Mouse (Mus musculus) forebrain, embryonic 11.5 days (tissue): ENCODE data around the gene Cplane1. TPM values are rescaled to one million over a fixed set of nuclear protein-coding genes. Genes with fewer than 3 reads are reported as not detected.

Experiments used
- ATAC-seq: fragments of 200-750 bp; cut with Nextera tagmentation; replicated peaks from 2 replicates; pipeline ENCODE4 v1.8.0; 2017; ENCODE audit warnings: moderate TSS enrichment; ENCODE audit not compliant: low FRiP score
- DNase-seq: peaks from one replicate; pipeline ENCODE4 v3.0.0-alpha.2; 2017; ENCODE audit warnings: low spot score
- H3K27ac ChIP-seq: fragments of 300-500 bp; sonication (generic); 2 replicates; pipeline ENCODE4 v1.5.1; 2014; ENCODE audit warnings: low read depth, low read length
- H3K27me3 ChIP-seq: fragments of 300-500 bp; sonication (generic); 2 replicates; pipeline ENCODE4 v1.6.1; 2014; ENCODE audit warnings: mild to moderate bottlenecking, low read length, mixed read lengths; ENCODE audit not compliant: control insufficient read depth, insufficient read depth
- H3K36me3 ChIP-seq: fragments of 300-500 bp; sonication (generic); 2 replicates; pipeline ENCODE4 v1.6.1; 2014; ENCODE audit warnings: mild to moderate bottlenecking, low read length, moderate library complexity, mixed read lengths; ENCODE audit not compliant: control insufficient read depth, insufficient read depth
- H3K4me1 ChIP-seq: fragments of 300-500 bp; sonication (generic); replicated peaks from 2 replicates; pipeline ENCODE4 v1.6.1; 2014; ENCODE audit warnings: low read length, mixed read lengths; ENCODE audit not compliant: control insufficient read depth, insufficient read depth
- H3K4me2 ChIP-seq: fragments of 300-500 bp; sonication (generic); 2 replicates; pipeline ENCODE4 v1.6.1; 2014; ENCODE audit warnings: low read depth, mild to moderate bottlenecking, low read length, moderate library complexity, mixed read lengths; ENCODE audit not compliant: severe bottlenecking
- H3K4me3 ChIP-seq: fragments of 300-500 bp; sonication (generic); 2 replicates; pipeline ENCODE4 v1.5.1; 2014; ENCODE audit warnings: low read depth, low read length
- H3K9ac ChIP-seq: fragments of 300-500 bp; sonication (generic); 2 replicates; pipeline ENCODE4 v1.6.1; 2014; ENCODE audit warnings: low read length
- H3K9me3 ChIP-seq: fragments of 300-500 bp; sonication (generic); 2 replicates; pipeline ENCODE4 v1.6.1; 2016; ENCODE audit warnings: low read length, mixed read lengths; ENCODE audit not compliant: control insufficient read depth
- WGBS: fragments of 180-500 bp; shearing (Covaris S2); extraction: QIAGEN DNeasy Blood & Tissue Kit; methylation state at CpG from one replicate; pipeline ENCODE4 v1.1.7; 2014; 5-methylcytosine and 5-hydroxymethylcytosine counted together
- polyA plus RNA-seq: library from polyadenylated mRNA; unstranded; fragments of >200 nt; fragmentation: Nextera tagmentation; extraction: Ambion mirVana; gene quantifications from 2 replicates; pipeline ENCODE4 v1.2.1, GENCODE M21; 2014

Gene Cplane1
- polyA plus RNA-seq, 1 experiment from 2014 or later = 18.1 TPM

GRCm38 (mm10) chr15:8319191-8319590 is 150.3 kb downstream of the Cplane1 start:
- H3K36me3 ChIP-seq = peaks cover 10% of the 10 kb centered on the region; the same call in 1 of the 2 replicates
- ATAC-seq (no peak), DNase-seq (no peak)
- WGBS = 95% methylated on average over 5 of the region's 5 CpGs
- H3K4me2 ChIP-seq = no peak overlapping the region
- H3K4me1 ChIP-seq = no peaks in the 10 kb centered on the region
- H3K27me3 ChIP-seq = no peaks in the 10 kb centered on the region
- H3K27ac ChIP-seq = no peak overlapping the region
- H3K4me3 ChIP-seq = no peak overlapping the region
- no peak overlapping the region for H3K9ac ChIP-seq
- H3K9me3 ChIP-seq = no peaks in the 10 kb centered on the region

Other genes with a start within 250 kb of the Cplane1 start
- gene Wdr70, start 69.9 kb upstream of the Cplane1 start, polyA plus RNA-seq = 69.6 and 74.6 TPM in 2 replicates
- 30.9 and 35.5 TPM in 2 replicates for gene Nup155, start 59.8 kb upstream of the Cplane1 start, polyA plus RNA-seq